Mouse (Mus musculus): Measurements from ENCODE around the gene Cdk2ap2.

DNA sequence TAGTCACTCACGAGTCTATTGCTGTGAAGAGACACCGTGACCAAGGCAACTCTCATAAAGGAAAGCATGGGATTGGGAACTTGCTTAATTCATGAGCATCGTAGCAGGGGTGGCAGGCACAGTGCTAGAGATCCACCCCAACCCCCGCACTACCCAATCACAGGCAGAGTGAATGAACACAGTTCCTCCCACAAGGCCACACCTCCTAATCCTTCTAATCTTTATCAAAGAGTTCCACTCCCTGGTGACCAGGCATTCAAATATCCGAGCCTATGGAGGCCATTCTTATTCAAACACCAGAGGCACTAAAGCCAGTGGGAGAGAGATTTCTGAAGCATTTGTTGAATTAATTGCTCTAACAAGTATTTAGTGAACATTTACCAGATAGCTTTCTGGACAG lies 49.0 kb downstream of the Cdk2ap2 start:
- no peak for TF ChIP-seq CTCF (IDR thresholded peaks at IDR 0.05; ENCODE audit: low read depth)
- TF ChIP-seq EP300 (IDR thresholded peaks at IDR 0.05; ENCODE audit: low read depth), result no peak

Measured in heart, postnatal 0 days (tissue).